Mouse (Mus musculus): ENCODE measurements at regions not wholly inside any gene's neighbourhood (a gene's known extent, or its start where the extent isn't known, plus 50 kb on each side); places are given as distances from the start of the nearest gene placed in this dataset.

GRCm38 (mm10) chr12:69424971-69425370 is 52.7 kb upstream of the Gm9887 start:
- no peaks in the 10 kb centered on the region for H3K36me3 ChIP-seq (ENCODE audit: control insufficient read depth, insufficient read depth, low read length)
- DNase-seq (ENCODE audit: low spot score) (peak; percentile 20), ATAC-seq (ENCODE audit: low FRiP score, low read depth) (no peak)
- no peaks in the 10 kb centered on the region for H3K27me3 ChIP-seq (ENCODE audit: control insufficient read depth, insufficient read depth, low read length)
- H3K9me3 ChIP-seq (ENCODE audit: control insufficient read depth, low read length): 0 out of 2 replicates have a peak, but pooled peaks cover 4% of the 10 kb centered on the region
- H3K4me1 ChIP-seq (ENCODE audit: control insufficient read depth, insufficient read depth, low read length): peaks cover 12% of the 10 kb centered on the region
- H3K27ac ChIP-seq (replicated peaks; ENCODE audit: low read depth, low read length): 0 out of 2 replicates have a peak overlapping the region, but pooled peaks have one; percentile 20
- no peak overlapping the region for H3K4me3 ChIP-seq (replicated peaks; ENCODE audit: low read length)
- H3K9ac ChIP-seq (ENCODE audit: low read depth, low read length, severe bottlenecking): no peak overlapping the region
- H3K4me2 ChIP-seq (replicated peaks; ENCODE audit: low read depth, low read length, severe bottlenecking): no peak overlapping the region
- 68% methylated on average over 14 of the region's 14 CpGs for WGBS
- no peak for TF ChIP-seq POLR2A (IDR thresholded peaks at IDR 0.05; ENCODE audit: borderline replicate concordance, extremely low read depth, insufficient read depth, insufficient read length)

Measured in limb, embryonic 14.5 days (tissue).